Mouse (Mus musculus): Measurements from ENCODE around the gene Efna5. TPM values are rescaled to one million over a fixed set of nuclear protein-coding genes. Genes with fewer than 3 reads are reported as not detected.

Efna5 gene
- polyA plus RNA-seq, 1 experiment from 2014 or later = 37.0 TPM

GRCm38 (mm10) chr17:62850603-62851002 lies 30.5 kb downstream of the Efna5 start:
- Histone ChIP-seq H3K4me1 (peaks cover 42% of the 10 kb centered on the region), H3K27me3 (ENCODE audit: low read depth, poor library complexity, severe bottlenecking) (no peaks in the 10 kb centered on the region), H3K4me3 (no peak overlapping the region), H3K9me3 (replicated peaks) (no peaks in the 10 kb centered on the region), H3K27ac (no peak overlapping the region), H3K36me3 (no peaks in the 10 kb centered on the region)
- DNase-seq (ENCODE audit: low spot score) = no peak
- 72% methylated on average over 3 of the region's 3 CpGs for WGBS

- H3K27me3 ChIP-seq (ENCODE audit: low read depth, poor library complexity, severe bottlenecking) = no peaks in the 10 kb centered on the region
- H3K36me3 ChIP-seq = no peaks in the 10 kb centered on the region
- 95% methylated on average over 6 of the region's 6 CpGs for WGBS
- no peak overlapping the region for H3K4me3 ChIP-seq
- H3K4me1 ChIP-seq = peaks cover 51% of the 10 kb centered on the region
- DNase-seq (ENCODE audit: low spot score) = no peak
- no peak overlapping the region for H3K27ac ChIP-seq
- H3K9me3 ChIP-seq (replicated peaks) = no peaks in the 10 kb centered on the region
These were observed 31.4 kb downstream of the Efna5 start for GRCm38 (mm10) chr17:62849676-62850075.

- Histone ChIP-seq H3K9me3 (replicated peaks) (no peaks in the 10 kb centered on the region), H3K4me1 (peaks cover 34% of the 10 kb centered on the region), H3K27me3 (ENCODE audit: low read depth, poor library complexity, severe bottlenecking) (peaks cover 9% of the 10 kb centered on the region; the same call in 1 of the 2 replicates), H3K4me3 (no peak overlapping the region), H3K27ac (no peak overlapping the region), H3K36me3 (no peaks in the 10 kb centered on the region)
- 61% methylated on average over 5 of the region's 5 CpGs for WGBS
- no peak for DNase-seq (ENCODE audit: low spot score)
These were observed 35.5 kb downstream of the Efna5 start for GRCm38 (mm10) chr17:62845656-62846055.

GRCm38 (mm10) chr17:62844329-62844728 lies 36.8 kb downstream of the Efna5 start:
- no peak for DNase-seq (ENCODE audit: low spot score)
- WGBS = 76% methylated on average over 5 of the region's 5 CpGs

GRCm38 (mm10) chr17:62837336-62837735 lies 43.8 kb downstream of the Efna5 start:
- H3K27me3 ChIP-seq (ENCODE audit: low read depth, poor library complexity, severe bottlenecking) = peaks cover 37% of the 10 kb centered on the region
- peaks cover 21% of the 10 kb centered on the region for H3K4me1 ChIP-seq
- 44% methylated on average over 7 of the region's 7 CpGs for WGBS
- H3K9me3 ChIP-seq (replicated peaks) = no peaks in the 10 kb centered on the region
- peaks cover 10% of the 10 kb centered on the region for H3K36me3 ChIP-seq
- no peak overlapping the region for H3K4me3 ChIP-seq
- H3K27ac ChIP-seq = no peak overlapping the region
- no peak for DNase-seq (ENCODE audit: low spot score)

More at GRCm38 (mm10) chr17:62844329-62844728, 36.8 kb downstream of the Efna5 start:
- Histone ChIP-seq H3K27ac (no peak overlapping the region), H3K9me3 (replicated peaks) (no peaks in the 10 kb centered on the region), H3K27me3 (ENCODE audit: low read depth, poor library complexity, severe bottlenecking) (peaks cover 17% of the 10 kb centered on the region; the same call in 1 of the 2 replicates), H3K4me3 (no peak overlapping the region), H3K36me3 (no peaks in the 10 kb centered on the region), H3K4me1 (peaks cover 34% of the 10 kb centered on the region)

GRCm38 (mm10) chr17:62836598-62837106 lies 44.5 kb downstream of the Efna5 start:
- H3K36me3 ChIP-seq = peaks cover 10% of the 10 kb centered on the region
- H3K4me1 ChIP-seq = peaks cover 21% of the 10 kb centered on the region
- H3K27ac ChIP-seq = no peak overlapping the region
- no peaks in the 10 kb centered on the region for H3K9me3 ChIP-seq (replicated peaks)
- 33% methylated on average over 6 of the region's 6 CpGs for WGBS
- H3K27me3 ChIP-seq (ENCODE audit: low read depth, poor library complexity, severe bottlenecking) = peaks cover 43% of the 10 kb centered on the region
- DNase-seq (ENCODE audit: low spot score) = peak; percentile 44
- H3K4me3 ChIP-seq = no peak overlapping the region

- Histone ChIP-seq H3K4me3 (no peak overlapping the region), H3K9me3 (replicated peaks) (no peaks in the 10 kb centered on the region), H3K27ac (no peak overlapping the region), H3K4me1 (peaks cover 19% of the 10 kb centered on the region), H3K36me3 (peaks cover 10% of the 10 kb centered on the region), H3K27me3 (ENCODE audit: low read depth, poor library complexity, severe bottlenecking) (peaks cover 40% of the 10 kb centered on the region)
- DNase-seq (ENCODE audit: low spot score) = no peak
- 83% methylated on average over 16 of the region's 16 CpGs for WGBS
These were observed 48.5 kb downstream of the Efna5 start for GRCm38 (mm10) chr17:62832550-62833127.

GRCm38 (mm10) chr17:62827549-62827948 lies 53.6 kb downstream of the Efna5 start:
- Histone ChIP-seq H3K27me3 (ENCODE audit: low read depth, poor library complexity, severe bottlenecking) (peaks cover 21% of the 10 kb centered on the region; the same call in 1 of the 2 replicates), H3K9me3 (replicated peaks) (no peaks in the 10 kb centered on the region), H3K4me3 (no peak overlapping the region), H3K36me3 (no peaks in the 10 kb centered on the region), H3K4me1 (peaks cover 5% of the 10 kb centered on the region; the same call in 1 of the 2 replicates), H3K27ac (no peak overlapping the region)
- 74% methylated on average over 6 of the region's 6 CpGs for WGBS
- no peak for DNase-seq (ENCODE audit: low spot score)

GRCm38 (mm10) chr17:62821219-62821618 lies 59.9 kb downstream of the Efna5 start:
- H3K27me3 ChIP-seq (ENCODE audit: low read depth, poor library complexity, severe bottlenecking) = no peaks in the 10 kb centered on the region
- H3K27ac ChIP-seq = no peak overlapping the region
- H3K9me3 ChIP-seq (replicated peaks) = no peaks in the 10 kb centered on the region
- 90% methylated on average over 11 of the region's 11 CpGs for WGBS
- H3K4me3 ChIP-seq = no peak overlapping the region
- peaks cover 65% of the 10 kb centered on the region for H3K4me1 ChIP-seq
- H3K36me3 ChIP-seq = no peaks in the 10 kb centered on the region
- DNase-seq (ENCODE audit: low spot score) = no peak

GRCm38 (mm10) chr17:62819931-62820330 lies 61.2 kb downstream of the Efna5 start:
- H3K36me3 ChIP-seq = no peaks in the 10 kb centered on the region
- H3K27me3 ChIP-seq (ENCODE audit: low read depth, poor library complexity, severe bottlenecking) = no peaks in the 10 kb centered on the region
- DNase-seq (ENCODE audit: low spot score) = no peak
- H3K4me3 ChIP-seq = no peak overlapping the region
- no peak overlapping the region for H3K27ac ChIP-seq
- peaks cover 70% of the 10 kb centered on the region for H3K4me1 ChIP-seq
- 95% methylated on average over 5 of the region's 5 CpGs for WGBS
- H3K9me3 ChIP-seq (replicated peaks) = no peaks in the 10 kb centered on the region

- peak overlapping the region; percentile 56 for H3K27ac ChIP-seq
- DNase-seq (ENCODE audit: low spot score) = no peak
- H3K9me3 ChIP-seq (replicated peaks) = no peaks in the 10 kb centered on the region
- H3K36me3 ChIP-seq = no peaks in the 10 kb centered on the region
- WGBS = 15% methylated on average over 8 of the region's 8 CpGs
- H3K27me3 ChIP-seq (ENCODE audit: low read depth, poor library complexity, severe bottlenecking) = no peaks in the 10 kb centered on the region
- H3K4me1 ChIP-seq = peaks cover 70% of the 10 kb centered on the region
- H3K4me3 ChIP-seq = peak overlapping the region; percentile 17; the same call in 1 of the 2 replicates
These were observed 62.3 kb downstream of the Efna5 start for GRCm38 (mm10) chr17:62818821-62819220.

- Histone ChIP-seq H3K9me3 (replicated peaks) (no peaks in the 10 kb centered on the region), H3K27ac (peak overlapping the region; percentile 56), H3K27me3 (ENCODE audit: low read depth, poor library complexity, severe bottlenecking) (no peaks in the 10 kb centered on the region), H3K4me1 (peaks cover 70% of the 10 kb centered on the region), H3K4me3 (peak overlapping the region; percentile 17; the same call in 1 of the 2 replicates), H3K36me3 (no peaks in the 10 kb centered on the region)
- DNase-seq (ENCODE audit: low spot score) = no peak
- WGBS = 52% methylated on average over 2 of the region's 2 CpGs
These were observed 62.8 kb downstream of the Efna5 start for GRCm38 (mm10) chr17:62818337-62818736.

- Histone ChIP-seq H3K4me3 (no peak overlapping the region), H3K27me3 (ENCODE audit: low read depth, poor library complexity, severe bottlenecking) (no peaks in the 10 kb centered on the region), H3K27ac (no peak overlapping the region), H3K4me1 (peaks cover 59% of the 10 kb centered on the region), H3K36me3 (no peaks in the 10 kb centered on the region), H3K9me3 (replicated peaks) (no peaks in the 10 kb centered on the region)
- no peak for DNase-seq (ENCODE audit: low spot score)
- 86% methylated on average over 10 of the region's 10 CpGs for WGBS
These were observed 64.2 kb downstream of the Efna5 start for GRCm38 (mm10) chr17:62816879-62817278.

Measured in limb, embryonic 10.5 days (tissue).